Mouse (Mus musculus) liver, embryonic 11.5 days (tissue): Measurements from ENCODE around the gene Ifi214. TPM values are rescaled to one million over a fixed set of nuclear protein-coding genes. Genes with fewer than 3 reads are reported as not detected.
"Not testable (repeated sequence)": the region's sequence is repeated elsewhere in the genome, so short reads cannot be mapped to it uniquely, and the experiment has no call there.

Experiments
- ATAC-seq: fragments of 200-750 bp; cut with Nextera tagmentation; replicated peaks from 2 replicates; pipeline ENCODE4 v1.8.0; 2017; ENCODE audit warnings: moderate number of reproducible peaks, mild to moderate bottlenecking, moderate TSS enrichment, moderate library complexity; ENCODE audit not compliant: low FRiP score
- DNase-seq: peaks from one replicate; pipeline ENCODE4 v3.0.0-alpha.2; 2017; ENCODE audit warnings: low spot score
- H3K27ac ChIP-seq: fragments of 300-500 bp; sonication (generic); 2 replicates; pipeline ENCODE4 v1.5.1; 2014; ENCODE audit warnings: mild to moderate bottlenecking, low read depth, low read length, control low read depth
- H3K27me3 ChIP-seq: fragments of 300-500 bp; sonication (generic); replicated peaks from 2 replicates; pipeline ENCODE4 v1.6.1; 2014; ENCODE audit warnings: low read length, mixed read lengths; ENCODE audit not compliant: control insufficient read depth, insufficient read depth
- H3K36me3 ChIP-seq: fragments of 300-500 bp; sonication (generic); 2 replicates; pipeline ENCODE4 v1.6.1; 2014; ENCODE audit warnings: mild to moderate bottlenecking, low read length, moderate library complexity, mixed read lengths; ENCODE audit not compliant: control insufficient read depth, insufficient read depth
- H3K4me1 ChIP-seq: fragments of 300-500 bp; sonication (generic); replicated peaks from 2 replicates; pipeline ENCODE4 v1.6.1; 2014; ENCODE audit warnings: low read length, mixed read lengths; ENCODE audit not compliant: control insufficient read depth, insufficient read depth
- H3K4me2 ChIP-seq: fragments of 300-500 bp; sonication (generic); 2 replicates; pipeline ENCODE4 v1.6.1; 2014; ENCODE audit warnings: mild to moderate bottlenecking, control low read depth, moderate library complexity
- H3K4me3 ChIP-seq: fragments of 300-500 bp; sonication (generic); 2 replicates; pipeline ENCODE4 v1.5.1; 2014; ENCODE audit warnings: low read depth, low read length, control low read depth
- H3K9ac ChIP-seq: fragments of 300-500 bp; sonication (generic); 2 replicates; pipeline ENCODE4 v1.6.1; 2014; ENCODE audit warnings: low read depth, low read length, control low read depth
- H3K9me3 ChIP-seq: fragments of 300-500 bp; sonication (generic); 2 replicates; pipeline ENCODE4 v1.6.1; 2016; ENCODE audit warnings: low read length, inconsistent platforms, mixed read lengths; ENCODE audit not compliant: control insufficient read depth
- WGBS: fragments of 180-500 bp; shearing (Covaris S2); extraction: QIAGEN DNeasy Blood & Tissue Kit; methylation state at CpG from one replicate; pipeline ENCODE4 v1.1.7; 2014; 5-methylcytosine and 5-hydroxymethylcytosine counted together
- polyA plus RNA-seq: library from polyadenylated mRNA; unstranded; fragments of >200 nt; fragmentation: Nextera tagmentation; extraction: Ambion mirVana; gene quantifications from 2 replicates; pipeline ENCODE4 v1.2.1, GENCODE M21; 2014

Gene Ifi214
- polyA plus RNA-seq: not detected in 2 replicates

GRCm38 (mm10) chr1:173535791-173536190 lies at the start of gene Ifi214:
Gene Ifi214 (minus strand): TSS chr1:173535957.
- H3K4me3 ChIP-seq, H3K27ac ChIP-seq, H3K9me3 ChIP-seq, H3K27me3 ChIP-seq, H3K4me1 ChIP-seq, H3K9ac ChIP-seq, H3K4me2 ChIP-seq, DNase-seq, ATAC-seq, H3K36me3 ChIP-seq: not testable (repeated sequence)
- WGBS: 80% methylated on average over 3 of the region's 3 CpGs

DNA sequence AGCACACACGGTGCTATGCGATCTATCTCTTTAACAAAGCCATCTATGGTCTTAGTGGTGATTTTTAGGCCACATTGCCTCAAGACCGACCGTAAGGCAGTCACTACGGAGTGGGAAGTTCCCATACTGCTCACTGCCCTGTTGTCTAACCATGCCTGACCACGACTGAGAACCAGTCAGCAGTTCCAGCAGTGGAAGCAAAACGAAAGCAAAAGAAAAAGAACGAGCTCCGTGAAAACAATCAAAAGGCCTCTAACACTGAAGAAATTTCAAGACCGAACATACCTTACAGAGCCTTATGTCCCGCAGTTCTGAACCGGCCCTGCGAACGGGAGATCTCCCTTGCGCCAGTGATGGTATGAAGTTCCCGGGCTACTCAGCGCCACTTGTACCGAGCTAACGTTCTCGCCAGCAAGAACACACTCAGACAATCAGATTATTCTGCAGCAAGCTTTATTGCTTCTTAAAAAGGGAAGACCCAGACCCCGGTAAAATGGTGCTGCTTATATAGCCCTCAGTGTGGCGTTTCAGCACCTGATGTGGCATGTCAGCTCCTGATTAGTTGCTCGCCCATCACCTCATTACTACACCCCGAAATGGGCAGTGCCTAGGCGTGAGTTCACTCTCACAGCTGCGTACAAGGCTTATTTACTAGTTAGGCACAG lies 44.3 kb upstream of the Ifi214 start:
- 91% methylated on average over 26 of the region's 26 CpGs for WGBS
- ATAC-seq: no peak
- H3K27me3 ChIP-seq: no peaks in the 10 kb centered on the region

GRCm38 (mm10) chr1:173579079-173579478 lies 43.3 kb upstream of the Ifi214 start:
- Histone ChIP-seq H3K9me3 (peaks cover 4% of the 10 kb centered on the region), H3K27ac (no peak overlapping the region), H3K4me2 (no peak overlapping the region), H3K27me3 (no peaks in the 10 kb centered on the region), H3K4me1 (no peaks in the 10 kb centered on the region), H3K4me3 (no peak overlapping the region), H3K9ac (no peak overlapping the region), H3K36me3 (no peaks in the 10 kb centered on the region)
- ATAC-seq (no peak), DNase-seq (no peak)
- WGBS: 86% methylated on average over 9 of the region's 9 CpGs

More for the DNA sequence above, 44.3 kb upstream of the Ifi214 start:
- DNase-seq: no peak
- Histone ChIP-seq H3K4me3 (no peak overlapping the region), H3K9me3 (peaks cover 4% of the 10 kb centered on the region), H3K4me2 (no peak overlapping the region), H3K36me3 (no peaks in the 10 kb centered on the region), H3K27ac (no peak overlapping the region), H3K9ac (no peak overlapping the region), H3K4me1 (no peaks in the 10 kb centered on the region)

GRCm38 (mm10) chr1:173550491-173551050 lies 14.8 kb upstream of the Ifi214 start:
- not testable (repeated sequence) for H3K4me2 ChIP-seq, H3K36me3 ChIP-seq, ATAC-seq, H3K4me1 ChIP-seq, H3K27ac ChIP-seq, H3K9ac ChIP-seq, DNase-seq, H3K4me3 ChIP-seq, H3K9me3 ChIP-seq, H3K27me3 ChIP-seq
- WGBS: 70% methylated on average over 5 of the region's 5 CpGs

- H3K27ac ChIP-seq, DNase-seq, H3K9me3 ChIP-seq, H3K9ac ChIP-seq, H3K4me3 ChIP-seq, H3K27me3 ChIP-seq, H3K4me1 ChIP-seq, H3K4me2 ChIP-seq, ATAC-seq, H3K36me3 ChIP-seq: not testable (repeated sequence)
- WGBS: 73% methylated on average over 3 of the region's 3 CpGs
Observed at GRCm38 (mm10) chr1:173548798-173549197, 13.0 kb upstream of the Ifi214 start.

DNA sequence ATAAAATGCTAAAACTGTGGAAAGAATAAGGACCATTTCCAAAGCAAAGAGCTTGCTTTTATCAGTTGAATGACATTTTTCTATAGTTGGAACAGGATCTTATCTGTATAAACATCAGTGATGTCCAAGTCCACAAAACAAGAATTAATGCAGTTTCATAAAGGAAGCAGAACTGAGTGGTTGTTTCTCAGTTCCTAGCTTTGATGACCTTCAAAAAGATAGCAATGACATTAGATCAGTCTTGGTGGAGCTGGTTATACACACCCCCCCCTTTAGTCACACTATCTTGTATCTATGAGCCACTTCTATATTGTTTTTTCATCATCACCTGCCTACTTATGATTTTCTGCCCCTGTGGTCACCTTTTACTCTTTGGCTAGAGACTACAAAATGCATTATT lies 14.3 kb downstream of the Ifi214 start:
- Histone ChIP-seq H3K27me3 (no peaks in the 10 kb centered on the region), H3K9me3 (no peaks in the 10 kb centered on the region), H3K4me1 (no peaks in the 10 kb centered on the region), H3K9ac (no peak overlapping the region), H3K27ac (no peak overlapping the region), H3K4me3 (no peak overlapping the region), H3K4me2 (no peak overlapping the region), H3K36me3 (no peaks in the 10 kb centered on the region)
- no peak for ATAC-seq
- DNase-seq: no peak

GRCm38 (mm10) chr1:173510595-173510994 lies 25.2 kb downstream of the Ifi214 start:
- not testable (repeated sequence) for H3K9ac ChIP-seq, ATAC-seq, H3K36me3 ChIP-seq, DNase-seq, H3K27ac ChIP-seq, H3K4me2 ChIP-seq, H3K27me3 ChIP-seq, H3K9me3 ChIP-seq, H3K4me3 ChIP-seq, H3K4me1 ChIP-seq
- 94% methylated on average over 2 of the region's 2 CpGs for WGBS

GRCm38 (mm10) chr1:173491483-173491882 lies 44.3 kb downstream of the Ifi214 start:
- H3K9ac ChIP-seq, H3K4me1 ChIP-seq, ATAC-seq, H3K4me3 ChIP-seq, H3K4me2 ChIP-seq, H3K27me3 ChIP-seq, H3K36me3 ChIP-seq, DNase-seq, H3K9me3 ChIP-seq, H3K27ac ChIP-seq: not testable (repeated sequence)

DNA sequence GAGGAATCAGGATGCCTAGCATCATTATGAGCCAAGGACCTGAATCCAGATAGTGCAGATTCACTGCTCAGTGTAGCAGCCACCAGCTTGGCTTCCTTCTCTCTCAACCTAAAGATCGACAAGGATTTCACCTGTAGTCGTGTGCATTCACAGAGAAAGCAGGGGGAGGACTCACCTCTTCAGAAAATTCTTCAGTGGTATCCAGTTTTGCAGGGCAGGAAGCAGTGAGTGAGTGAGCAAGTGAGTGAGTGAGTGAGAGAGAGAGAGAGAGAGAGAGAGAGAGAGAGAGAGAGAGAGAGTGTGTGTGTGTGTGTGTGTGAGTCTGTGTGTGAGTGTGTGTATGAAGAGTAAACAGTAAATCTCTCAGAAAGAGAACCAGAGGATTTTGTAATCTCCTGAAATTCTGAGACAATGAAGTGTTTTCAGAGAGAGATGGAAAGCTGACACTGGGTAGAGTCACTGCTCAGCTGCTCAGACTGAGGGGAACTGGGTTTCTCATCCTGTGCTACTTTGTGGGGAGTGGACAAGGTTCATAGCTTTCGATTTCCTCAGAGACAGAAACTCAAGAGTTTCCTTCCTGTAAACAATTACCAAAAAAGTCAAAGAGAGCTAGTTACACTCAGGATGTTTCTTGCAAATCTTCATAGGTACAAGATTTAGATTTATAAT lies 44.8 kb downstream of the Ifi214 start, which contains the start of gene Ifi206:
Gene Ifi206 (minus strand): TSS at position 230 of the 669 bp plus-strand sequence.
- not testable (repeated sequence) for H3K9me3 ChIP-seq, H3K9ac ChIP-seq, H3K27me3 ChIP-seq, H3K4me2 ChIP-seq, H3K4me1 ChIP-seq, DNase-seq, ATAC-seq, H3K27ac ChIP-seq, H3K36me3 ChIP-seq, H3K4me3 ChIP-seq
- 56% methylated on average over 3 of the region's 3 CpGs for WGBS
